Mouse (Mus musculus): ENCODE measurements around the gene Grik3.

DNA sequence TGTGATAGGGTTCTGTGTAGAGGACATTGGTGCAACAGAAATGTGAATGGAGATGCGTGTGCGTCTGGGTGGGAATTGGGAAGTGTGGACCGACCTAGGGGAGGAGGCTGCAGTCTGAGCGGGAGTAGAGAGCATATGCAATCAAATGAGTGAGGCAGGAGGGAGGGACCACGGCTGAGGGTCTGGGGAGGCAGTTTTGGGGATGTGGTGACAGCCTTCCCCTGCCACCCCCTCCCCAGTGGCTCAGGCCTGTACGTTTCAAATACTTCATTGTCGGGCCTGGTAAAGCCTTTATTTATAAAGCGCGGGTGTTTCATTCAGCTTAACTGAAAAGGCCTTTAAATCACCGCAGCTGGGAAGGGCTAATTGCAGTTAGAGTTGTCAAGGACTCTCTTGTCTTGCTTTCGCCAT lies 44.5 kb downstream of the Grik3 start:
- TF ChIP-seq MAFK (IDR thresholded peaks at IDR 0.05; ENCODE audit: insufficient read depth, low read depth, low read length) (no peak), CHD2 (IDR thresholded peaks at IDR 0.05; ENCODE audit: low read depth, low read length) (no peak), ZC3H11A (IDR thresholded peaks at IDR 0.05; ENCODE audit: borderline replicate concordance, low read depth, low read length) (no peak), HCFC1 (IDR thresholded peaks at IDR 0.05; ENCODE audit: borderline replicate concordance, insufficient read depth, low read length) (no peak)
